Mouse (Mus musculus) lung, postnatal 36 days (tissue): Measurements from ENCODE around the gene Calm3.
"Not testable (repeated sequence)": the region's sequence is repeated elsewhere in the genome, so short reads cannot be mapped to it uniquely, and the experiment has no call there.

Experiments
- DNase-seq: peaks from one replicate; pipeline ENCODE4 v3.0.0; 2022; ENCODE audit warnings: mixed read lengths

The Calm3 gene

DNA sequence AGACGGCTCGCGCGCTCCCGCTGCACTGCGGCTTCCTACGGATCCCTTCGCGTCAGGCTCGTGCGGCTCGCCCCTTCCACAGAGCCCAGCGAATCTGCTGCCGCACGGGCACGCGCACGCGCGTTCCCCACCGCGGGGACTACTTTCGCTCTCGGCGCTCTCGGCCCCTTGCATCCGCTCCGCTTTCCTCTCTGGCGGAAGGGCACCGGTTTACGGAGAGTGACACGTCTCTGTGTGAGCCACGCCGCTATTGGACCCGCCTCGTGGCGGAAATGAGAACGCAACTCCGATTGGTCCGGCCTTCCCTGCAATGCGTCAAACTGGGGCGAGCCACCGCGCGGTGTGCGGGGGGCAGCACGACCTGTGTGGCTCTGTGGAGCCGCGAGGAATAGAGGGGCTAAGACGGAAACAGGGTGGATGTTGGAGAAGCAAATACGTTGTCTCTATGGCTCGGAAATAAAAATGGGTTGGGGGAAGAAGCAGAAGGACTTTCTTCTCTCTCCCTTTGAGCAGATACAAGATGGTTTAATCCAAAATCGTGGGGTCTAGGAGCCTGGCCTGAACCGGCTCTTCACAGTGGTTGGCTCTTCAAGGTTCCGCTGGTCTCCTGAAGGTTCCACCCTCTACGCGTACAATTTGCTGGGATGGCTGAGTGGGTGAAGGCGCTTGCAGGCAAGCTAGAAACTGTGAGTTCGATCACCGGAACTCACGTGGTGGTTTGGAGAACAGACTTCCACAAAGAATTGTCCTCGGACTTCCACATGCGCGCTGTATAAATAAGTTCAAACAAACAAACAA, at the start of gene Calm3:
Gene Calm3, minus strand, starts transcription at position 78 of the 798 bp plus-strand sequence.
- DNase-seq: peak; percentile 99

DNA sequence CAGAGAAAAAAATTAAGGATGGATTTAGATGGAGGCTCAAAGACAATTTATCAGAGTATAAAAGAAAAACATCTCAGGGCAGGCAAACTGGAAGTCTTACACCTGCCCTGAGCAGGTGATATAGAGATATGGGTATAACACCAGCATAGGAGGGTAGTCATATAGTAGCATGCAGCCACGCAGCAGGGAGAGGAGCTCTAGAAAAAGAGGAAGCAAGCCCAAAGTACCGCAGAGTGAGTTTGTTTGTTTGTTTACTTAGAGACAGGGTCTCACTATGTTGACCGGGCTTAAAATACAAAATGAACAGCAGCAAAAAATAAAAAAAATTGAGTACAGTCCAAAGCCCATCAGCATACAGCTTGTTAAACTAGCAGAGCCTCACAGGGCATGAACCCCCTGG, 47.2 kb upstream of the Calm3 start:
- DNase-seq: no peak

DNA sequence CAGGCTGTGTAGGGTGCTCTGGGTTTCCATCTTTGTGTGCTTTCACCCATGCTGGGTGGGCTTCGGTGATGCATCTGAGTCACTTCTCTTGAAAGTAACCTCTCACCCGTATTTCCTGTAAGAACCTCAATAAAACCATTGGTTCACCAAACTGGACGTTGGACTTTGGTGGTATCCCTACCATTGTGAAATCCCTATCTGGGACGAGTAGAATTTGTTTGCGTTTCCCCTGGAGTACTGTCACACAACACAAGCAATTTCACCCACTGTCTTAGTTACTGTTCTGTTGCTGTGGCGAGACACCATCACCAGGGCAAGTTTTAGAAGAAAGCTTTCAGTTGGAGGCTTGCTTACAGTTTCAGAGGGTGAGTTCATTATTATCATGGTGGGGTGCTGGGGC, 44.5 kb upstream of the Calm3 start:
- no peak for DNase-seq

DNA sequence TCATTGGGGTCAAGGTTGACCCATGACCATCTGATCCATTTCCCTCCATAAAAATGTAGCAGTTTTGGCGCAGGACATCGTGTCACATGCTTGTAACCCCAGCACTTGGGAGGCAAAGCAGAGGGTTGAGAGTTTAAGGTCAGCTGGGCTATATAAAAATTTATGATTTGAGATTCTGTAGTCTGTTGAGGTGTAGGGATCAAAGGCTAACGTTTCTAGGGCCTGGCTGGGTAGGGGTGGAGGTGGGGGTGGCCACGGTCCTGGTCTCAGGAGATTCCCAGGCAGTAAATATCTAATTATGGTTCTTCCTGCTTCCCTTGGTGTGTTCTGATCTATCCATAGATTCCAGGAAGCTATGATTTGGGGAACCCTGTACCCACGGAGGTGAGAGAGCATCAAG, 37.8 kb upstream of the Calm3 start:
- DNase-seq: no peak

DNA sequence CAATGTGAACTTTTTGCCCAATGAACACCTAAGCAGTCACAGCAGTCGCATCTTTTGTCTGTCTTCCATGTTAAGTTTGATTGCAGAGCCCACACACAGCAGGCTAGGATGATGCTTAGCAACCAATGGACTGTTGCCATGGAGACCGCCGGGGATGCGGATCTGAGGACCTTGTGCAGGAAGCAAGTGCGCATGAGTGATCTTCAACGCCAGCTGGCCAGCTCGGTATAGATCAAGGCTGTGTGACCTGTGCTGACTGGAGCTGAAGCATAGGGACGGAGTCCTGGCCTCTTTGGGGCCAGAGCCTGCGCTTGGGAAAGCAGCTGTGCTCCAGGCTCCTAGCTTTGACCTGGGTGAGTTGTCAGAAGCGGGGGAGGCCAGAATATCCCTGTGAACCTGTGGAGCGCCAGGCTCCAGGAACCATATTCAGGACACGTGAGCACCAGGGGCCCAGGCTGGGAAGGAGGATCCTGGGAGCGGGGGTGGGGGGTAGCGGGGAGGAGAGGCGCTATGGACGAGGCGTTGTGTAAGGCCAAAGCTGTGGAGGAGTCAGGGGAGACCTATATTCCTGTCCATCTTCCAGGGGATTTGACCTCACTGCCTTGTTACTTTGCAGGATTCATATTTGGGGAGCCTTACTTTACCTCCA, 35.7 kb upstream of the Calm3 start, which contains the start of gene Pnmal1:
Gene Pnmal1, plus strand, starts transcription at position 141 of the 649 bp plus-strand sequence.
- DNase-seq: no peak

DNA sequence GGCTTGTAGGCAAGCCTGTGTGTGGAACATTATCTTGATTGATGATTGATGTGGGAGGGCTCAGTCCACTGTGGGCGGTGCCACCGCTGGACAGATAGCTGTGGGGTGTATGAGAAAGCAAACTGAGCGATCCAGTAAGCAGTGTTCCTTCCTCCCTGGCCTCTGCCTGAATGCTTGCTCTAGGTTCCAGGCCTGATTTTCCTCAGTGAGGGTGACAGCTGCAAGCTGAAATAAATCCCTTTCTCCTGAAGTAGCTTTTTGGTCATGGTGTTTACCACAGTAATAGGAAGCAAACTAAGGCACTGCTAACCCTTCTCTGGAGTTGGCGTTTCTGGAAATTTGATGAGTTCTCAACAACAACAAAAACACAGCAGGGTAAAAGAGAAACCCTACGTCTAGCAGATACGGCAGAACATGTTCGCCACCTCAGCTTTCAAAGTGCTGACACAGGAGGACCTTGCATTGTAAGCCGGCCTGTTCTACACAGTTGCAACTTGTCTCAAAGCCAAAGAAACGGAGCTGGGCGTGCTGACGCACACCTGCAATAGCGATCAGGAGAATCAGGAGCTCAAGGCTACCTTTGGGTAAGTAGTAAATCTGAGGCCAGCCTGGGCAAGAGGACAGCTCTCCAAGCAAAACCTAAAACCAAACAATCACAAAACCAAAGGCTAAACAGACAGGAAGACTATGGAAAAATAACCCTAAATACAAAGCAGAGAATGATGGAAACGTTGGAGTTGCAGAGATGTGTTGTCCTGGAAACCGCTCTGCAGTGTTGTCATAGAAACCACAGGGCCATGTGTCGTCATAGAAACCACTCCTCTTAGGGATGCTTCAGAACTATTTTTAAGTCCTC, 32.7 kb upstream of the Calm3 start:
- DNase-seq: no peak

DNA sequence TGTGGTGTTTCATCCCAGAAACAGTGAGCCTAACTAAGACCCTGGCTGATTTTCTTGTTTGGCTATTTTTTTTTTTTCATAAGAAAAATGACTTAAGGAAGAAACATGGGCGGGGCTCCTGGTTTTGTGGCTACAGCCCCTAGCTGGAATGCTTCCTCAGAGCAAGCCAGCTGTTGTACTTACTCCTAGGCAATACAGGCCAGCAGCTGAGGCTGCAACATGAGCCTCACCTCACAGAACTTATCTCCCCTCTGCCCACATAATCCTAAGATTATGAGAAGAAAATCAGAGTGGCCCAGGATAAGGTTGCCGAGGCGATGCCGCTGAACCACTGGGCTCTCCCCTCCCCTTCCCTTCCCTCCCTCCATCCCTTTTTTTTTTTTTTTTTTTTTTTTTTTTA, 31.8 kb upstream of the Calm3 start:
- no peak for DNase-seq

DNA sequence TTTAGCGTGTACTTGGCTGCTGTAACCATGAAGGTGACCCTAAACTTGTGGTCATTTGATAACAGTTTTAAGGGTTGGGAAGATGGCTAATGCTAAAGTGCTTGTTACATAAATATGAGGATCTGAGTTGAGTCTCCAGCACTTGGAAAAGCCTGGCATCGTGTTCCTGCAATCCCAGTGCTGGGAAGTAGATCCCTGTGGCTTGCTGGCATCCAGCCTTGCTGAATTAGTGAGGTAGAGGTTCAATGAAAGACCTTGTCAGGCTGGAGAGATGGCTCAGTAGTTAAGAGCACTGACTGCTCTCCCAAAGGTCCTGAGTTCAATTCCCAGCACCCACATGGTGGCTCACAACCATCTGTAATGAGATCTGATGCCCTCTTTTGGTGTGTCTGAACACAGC, 29.9 kb upstream of the Calm3 start:
- DNase-seq: not testable (repeated sequence)

DNA sequence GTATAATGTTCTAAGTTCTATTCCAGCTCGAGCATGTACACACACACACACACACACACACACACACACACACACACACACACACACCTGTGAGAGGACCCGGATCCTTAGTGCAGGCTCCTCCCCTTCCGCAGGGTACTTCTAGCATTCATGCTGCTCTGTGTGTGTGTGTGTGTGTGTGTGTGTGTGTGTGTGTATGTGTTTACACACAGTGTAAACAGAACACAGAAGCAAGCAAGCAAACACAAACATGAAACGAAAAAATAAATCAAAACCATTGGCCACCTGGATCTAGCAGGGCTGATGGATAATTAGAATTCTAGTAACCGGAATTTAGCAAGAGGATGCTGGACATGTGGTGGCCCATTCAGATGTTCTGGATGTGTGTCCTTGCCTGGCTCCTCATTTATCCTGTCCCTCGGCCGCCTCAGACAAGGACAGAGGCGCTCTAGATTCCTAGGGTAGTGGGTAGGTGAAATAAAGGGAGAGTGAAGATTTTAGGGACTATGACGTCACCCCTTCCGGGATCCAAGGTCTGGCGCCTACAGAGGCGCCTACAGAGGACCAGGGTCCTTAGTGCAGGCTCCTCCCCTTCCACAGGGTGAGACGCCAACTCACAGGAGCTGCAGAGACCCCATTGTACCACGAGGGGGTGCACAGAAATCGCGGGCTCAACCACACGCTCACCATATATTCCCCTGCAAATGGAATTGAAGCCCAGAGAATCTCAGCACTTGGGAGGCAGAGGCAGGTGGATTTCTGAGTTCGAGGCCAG, 27.1 kb upstream of the Calm3 start:
- peak; percentile 84 for DNase-seq

DNA sequence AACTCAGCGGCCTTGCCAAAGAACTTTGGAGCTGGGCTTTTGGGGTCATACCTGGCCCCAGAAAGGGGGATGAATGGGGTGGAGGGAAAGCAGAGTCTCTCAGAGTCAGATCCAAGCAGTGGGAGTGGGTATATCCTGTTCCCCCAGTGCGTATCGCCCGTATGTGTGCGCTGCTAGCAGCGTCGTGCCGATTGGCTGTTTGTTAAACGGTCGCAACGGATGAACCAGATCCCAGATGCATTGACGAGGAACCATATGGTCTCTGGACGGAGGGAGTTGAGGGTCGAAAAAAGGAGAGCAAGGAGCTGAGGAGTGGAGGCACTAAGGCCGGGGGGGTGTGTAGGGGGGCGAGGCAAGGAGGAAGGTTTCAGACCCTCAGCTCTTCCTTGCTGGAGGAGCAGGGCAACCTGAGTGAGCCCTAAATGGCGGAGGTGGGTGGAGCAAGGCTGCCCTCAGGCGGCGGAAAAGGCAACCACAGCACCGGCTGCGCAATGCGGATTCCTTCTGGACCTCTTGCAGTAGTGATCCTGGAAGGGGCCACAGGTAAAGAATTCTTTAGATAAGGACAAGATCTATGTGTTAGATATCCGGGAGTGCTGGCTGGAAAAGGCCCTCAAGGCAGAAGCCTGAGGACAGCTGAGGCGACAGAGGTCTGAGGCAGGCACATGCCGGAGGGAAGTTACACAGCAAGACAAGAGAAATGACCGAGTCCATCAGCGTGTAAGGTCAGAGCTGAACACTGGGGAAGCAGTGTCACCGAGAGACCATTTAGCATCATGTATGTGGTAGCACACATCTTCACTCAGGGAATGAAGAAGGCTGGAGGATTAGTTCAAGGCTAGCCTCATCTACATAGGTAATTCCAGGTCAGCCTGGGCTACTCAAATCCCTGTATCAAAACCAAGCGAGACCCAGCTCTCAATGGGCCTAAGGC, 26.3 kb upstream of the Calm3 start:
- peak; percentile 78 for DNase-seq

DNA sequence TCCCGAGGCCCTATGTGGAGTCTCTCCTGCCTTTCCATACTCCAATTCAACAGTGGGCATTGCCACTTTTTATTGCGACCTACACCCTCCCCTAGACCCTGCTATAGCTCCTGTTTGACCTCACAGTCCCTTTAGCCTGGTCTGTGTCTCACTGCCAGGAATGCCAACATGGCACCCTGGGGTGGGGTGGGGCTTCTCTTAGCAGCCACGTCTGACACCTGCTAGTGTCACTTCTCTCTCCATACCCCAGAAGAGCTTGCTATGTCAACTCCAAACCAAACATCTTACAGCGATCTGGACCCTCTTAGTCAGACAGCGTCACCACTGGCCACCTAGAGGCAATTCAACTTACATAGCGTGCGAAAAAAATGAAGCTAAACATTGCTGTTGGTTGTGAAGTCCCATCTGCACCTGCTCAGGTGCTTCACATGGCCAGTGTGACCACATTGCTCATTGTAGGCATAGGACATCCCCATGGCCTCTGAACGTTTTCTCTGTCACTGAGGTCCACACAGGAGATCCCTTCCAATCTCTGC, 25.1 kb upstream of the Calm3 start:
- DNase-seq: no peak

DNA sequence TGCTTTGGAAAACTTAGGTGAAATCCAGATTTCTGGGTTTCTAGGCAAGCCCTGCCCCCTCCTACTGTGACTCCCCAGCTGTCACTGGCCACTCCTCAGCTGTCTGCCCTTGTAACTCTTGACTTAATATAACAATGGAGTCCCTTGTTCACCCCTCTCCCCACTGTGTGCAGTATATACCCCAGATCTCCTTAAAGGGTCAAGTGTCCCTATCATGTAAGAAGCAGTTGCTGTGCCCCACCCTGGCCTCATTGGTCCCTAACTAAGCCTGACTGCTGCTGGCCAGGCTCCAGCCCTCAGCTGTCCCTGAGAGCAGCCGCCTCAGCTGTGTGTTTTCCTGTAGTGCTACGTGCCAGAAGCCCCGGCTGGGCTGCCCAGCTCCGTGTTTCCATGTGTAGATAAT, 24.0 kb upstream of the Calm3 start:
- peak; percentile 29 for DNase-seq

DNA sequence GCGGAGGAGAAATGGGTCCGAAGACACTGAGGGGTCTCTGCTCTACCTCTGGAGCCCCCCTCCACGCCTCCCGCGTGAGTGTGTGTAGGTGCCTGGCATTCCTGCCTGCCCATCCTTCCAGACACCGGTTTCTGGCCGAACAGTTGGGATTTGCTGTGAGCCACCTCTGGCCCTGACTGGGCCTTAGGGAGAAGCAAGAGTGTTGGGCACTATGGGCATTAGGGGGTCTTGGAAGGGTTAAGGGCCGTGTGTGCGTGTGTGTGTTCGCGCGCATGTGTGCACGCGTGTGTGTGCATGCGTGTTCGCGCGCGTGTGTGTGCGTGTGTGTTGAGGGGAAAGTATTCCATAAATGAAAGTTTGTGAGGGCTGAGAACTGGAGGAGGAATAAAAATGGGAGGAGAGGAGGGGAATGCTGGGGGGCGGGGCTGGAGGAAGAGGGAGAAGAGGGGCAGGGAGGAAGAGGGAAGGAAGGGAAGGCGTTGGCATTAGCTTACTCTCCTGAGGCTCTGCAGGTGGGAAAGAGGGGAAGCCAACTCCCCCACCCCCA, 23.5 kb upstream of the Calm3 start:
- DNase-seq: no peak

DNA sequence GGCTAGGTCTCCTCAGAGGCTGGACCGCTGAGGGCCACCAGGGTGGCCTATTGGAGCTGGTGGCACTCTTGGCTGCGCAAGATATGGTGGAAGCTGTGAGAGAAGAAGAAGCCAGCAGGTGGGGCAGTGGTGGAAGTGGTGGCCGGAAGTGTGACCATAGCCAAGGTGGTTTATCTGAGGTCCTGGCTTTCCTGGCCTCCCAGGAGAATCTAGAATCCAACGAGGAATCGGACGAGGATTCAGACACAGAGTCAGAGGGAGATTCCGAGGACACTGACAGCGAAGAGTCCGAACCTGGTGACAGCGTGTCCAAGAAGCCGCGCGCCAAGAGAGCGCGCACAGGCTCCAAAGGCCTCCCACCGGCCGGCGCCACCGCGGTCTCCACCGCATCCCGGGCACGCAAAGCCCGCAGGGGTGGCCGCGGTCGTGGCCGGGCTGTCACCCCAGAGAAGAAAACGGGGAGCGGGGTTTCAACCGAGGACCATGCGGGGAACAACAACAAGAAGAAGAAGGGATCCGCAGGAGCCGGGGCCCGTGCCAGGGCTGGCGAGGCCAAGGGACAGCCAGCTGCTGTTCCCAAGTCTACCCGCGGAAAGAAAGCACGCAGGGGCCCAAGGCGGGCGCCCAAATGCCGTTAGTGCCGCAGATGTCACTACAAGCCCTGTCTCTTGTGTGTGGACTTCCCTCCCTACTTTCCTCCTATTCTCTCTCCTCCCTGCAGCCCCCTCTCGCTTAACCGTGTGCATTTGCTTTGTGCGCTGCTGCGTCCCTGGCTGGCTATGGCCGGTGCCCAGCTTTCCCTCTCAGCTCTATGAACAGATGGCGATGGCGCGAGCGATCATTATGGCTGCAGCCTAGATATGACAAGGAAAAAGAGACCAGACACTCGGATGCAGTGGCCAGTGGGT, 22.8 kb upstream of the Calm3 start:
- DNase-seq: no peak

DNA sequence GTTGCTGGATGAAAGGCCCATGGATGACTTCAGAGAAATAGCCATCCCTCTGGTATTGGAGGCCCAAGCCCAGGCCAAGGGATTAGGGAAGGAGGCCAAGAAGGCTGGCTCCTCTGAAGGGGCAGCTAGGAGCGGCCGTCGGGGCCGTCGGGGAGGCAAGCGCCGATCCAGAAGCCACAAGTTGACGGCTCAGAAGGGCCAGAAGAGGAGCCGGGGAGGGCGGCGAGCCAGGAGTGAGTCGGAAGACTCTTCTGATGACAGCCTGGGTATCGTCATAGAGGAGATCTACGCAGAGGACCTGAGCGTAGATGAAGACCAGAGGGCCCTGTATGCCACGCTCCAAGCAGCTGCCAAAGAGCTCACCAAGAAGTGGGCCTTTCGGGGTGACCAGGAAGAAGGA, 21.5 kb upstream of the Calm3 start:
- no peak for DNase-seq

DNA sequence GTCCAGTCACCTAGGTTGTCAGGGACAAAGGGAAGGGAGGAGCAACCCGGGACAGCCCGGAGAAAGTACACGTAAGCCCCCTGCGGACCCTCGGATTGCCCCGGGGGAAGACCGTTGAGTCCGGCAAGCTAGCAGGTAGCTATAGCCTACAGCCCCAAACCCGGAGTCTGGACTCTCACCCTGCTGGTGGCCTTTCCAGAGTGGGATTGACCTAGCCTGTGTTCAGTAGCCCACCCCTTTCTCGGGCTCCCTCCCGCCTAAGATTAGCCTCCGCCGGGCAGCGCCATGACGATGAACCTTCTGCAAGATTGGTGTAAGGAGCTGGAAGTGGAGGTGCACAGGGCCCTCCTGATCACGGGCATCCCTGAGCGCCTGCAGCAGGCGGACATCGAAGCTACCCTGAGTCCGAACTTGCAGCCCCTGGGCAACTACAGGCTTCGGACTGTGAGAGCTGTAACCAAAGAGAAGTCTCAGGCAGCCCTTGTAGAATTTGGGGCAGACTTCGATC, 20.9 kb upstream of the Calm3 start:
- DNase-seq: no peak

DNA sequence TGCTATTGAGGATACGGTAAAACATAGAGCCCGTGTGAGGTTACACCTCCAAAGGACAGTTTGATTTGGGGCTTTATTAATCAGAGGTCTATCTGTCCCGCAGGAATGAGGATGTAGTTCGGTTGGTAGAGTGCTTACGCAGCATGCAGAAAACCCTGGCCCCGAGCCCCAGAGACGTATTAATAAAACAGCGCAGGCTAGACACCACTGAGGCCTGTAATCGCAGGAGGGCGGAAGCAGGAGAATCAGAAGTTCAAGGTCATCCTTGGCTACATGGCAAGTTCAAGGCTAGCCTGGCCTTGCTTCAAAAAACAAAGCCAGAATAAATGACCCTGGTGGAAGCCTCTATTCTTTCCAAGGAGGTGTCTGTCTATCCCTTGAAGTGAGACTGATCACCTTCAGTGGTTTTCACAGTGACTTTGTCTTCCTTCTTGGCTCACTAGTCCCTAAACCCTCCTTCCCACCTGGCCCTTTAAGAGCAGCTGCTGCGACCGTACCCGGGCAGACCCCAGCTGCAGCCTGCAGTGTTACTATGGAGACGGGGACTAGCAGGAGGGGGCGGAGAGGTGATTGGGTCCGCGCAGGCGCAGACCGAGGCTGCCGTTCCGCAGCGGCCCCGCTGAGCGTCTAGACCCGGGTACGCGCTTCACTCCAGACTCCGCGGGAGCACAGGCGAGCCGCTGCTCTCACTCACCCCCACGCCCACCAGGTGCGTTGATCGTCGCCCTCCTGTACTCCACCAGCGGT, 20.3 kb upstream of the Calm3 start, which contains the start of gene Pnmal2:
Gene Pnmal2, plus strand, starts transcription at position 622 of the 747 bp plus-strand sequence.
- DNase-seq: peak; percentile 62

DNA sequence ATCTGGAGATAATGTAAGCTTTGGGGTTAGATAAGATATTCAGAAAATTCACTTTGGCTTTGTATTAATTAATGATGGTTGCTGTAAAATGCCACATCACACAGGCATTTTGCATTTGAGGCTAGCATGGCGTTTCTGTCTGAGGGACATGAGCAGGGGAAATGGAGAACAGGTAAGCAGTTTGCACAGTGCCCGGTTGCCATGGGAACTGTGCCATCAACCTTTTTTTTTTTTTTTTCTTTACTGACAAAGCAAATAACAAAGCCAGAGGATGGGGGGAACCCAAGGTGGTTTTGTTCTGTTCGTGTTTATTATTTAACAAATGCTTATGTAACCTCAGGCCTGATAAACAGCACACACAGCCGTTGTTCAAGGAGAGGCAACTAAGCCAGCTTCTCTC, 18.9 kb upstream of the Calm3 start:
- no peak for DNase-seq

DNA sequence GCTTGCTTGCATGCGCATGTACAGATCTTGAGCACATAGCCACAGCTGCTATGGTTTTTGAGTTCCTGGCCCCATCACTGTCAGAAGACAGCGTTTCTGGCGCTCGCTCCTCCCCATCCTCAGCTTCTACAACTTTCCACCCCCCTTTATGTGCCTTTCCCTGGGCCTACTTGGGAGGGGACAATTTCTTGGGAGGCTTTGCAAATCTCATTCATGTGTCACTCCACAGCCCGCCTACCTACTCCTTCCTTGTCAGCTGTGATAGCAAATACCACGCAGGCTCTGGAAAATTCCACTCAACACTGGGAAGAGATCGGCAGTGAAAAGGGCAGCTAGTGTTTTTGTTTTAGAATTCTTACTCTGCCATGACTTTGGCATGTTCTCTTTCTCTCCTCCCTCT, 16.4 kb upstream of the Calm3 start:
- peak; percentile 53 for DNase-seq
